Mouse (Mus musculus) heart, embryonic 13.5 days (tissue): ENCODE results near the gene Fgf3. TPM values are rescaled to one million over a fixed set of nuclear protein-coding genes. Genes with fewer than 3 reads are reported as not detected.

Experiments used
- ATAC-seq: fragments of 200-750 bp; cut with Nextera tagmentation; 2 replicates; pipeline ENCODE4 v1.8.0; 2017; ENCODE audit warnings: moderate TSS enrichment; ENCODE audit not compliant: insufficient number of reproducible peaks, low FRiP score, low TSS enrichment; ENCODE audit errors: extremely low read depth
- H3K27ac ChIP-seq: fragments of 300-500 bp; sonication (generic); replicated peaks from 2 replicates; pipeline ENCODE4 v1.5.1; 2015; ENCODE audit warnings: moderate library complexity, mild to moderate bottlenecking, inconsistent platforms
- H3K27me3 ChIP-seq: fragments of 300-500 bp; sonication (generic); replicated peaks from 2 replicates; pipeline ENCODE4 v1.6.1; 2015; ENCODE audit warnings: mild to moderate bottlenecking, inconsistent platforms
- H3K36me3 ChIP-seq: fragments of 300-500 bp; sonication (generic); 2 replicates; pipeline ENCODE4 v1.6.1; 2015; ENCODE audit warnings: mild to moderate bottlenecking, inconsistent platforms
- H3K4me1 ChIP-seq: fragments of 300-500 bp; sonication (generic); 2 replicates; pipeline ENCODE4 v1.6.1; 2015; ENCODE audit warnings: inconsistent platforms
- H3K4me2 ChIP-seq: fragments of 300-500 bp; sonication (generic); 2 replicates; pipeline ENCODE4 v1.6.1; 2015; ENCODE audit warnings: inconsistent platforms, mild to moderate bottlenecking, moderate library complexity
- H3K4me3 ChIP-seq: fragments of 300-500 bp; sonication (generic); 2 replicates; pipeline ENCODE4 v1.5.1; 2015; ENCODE audit warnings: moderate library complexity, mild to moderate bottlenecking, inconsistent platforms
- H3K9ac ChIP-seq: fragments of 300-500 bp; sonication (generic); 2 replicates; pipeline ENCODE4 v1.6.1; 2015; ENCODE audit warnings: inconsistent platforms, mild to moderate bottlenecking, moderate library complexity
- H3K9me3 ChIP-seq: fragments of 300-500 bp; sonication (generic); 2 replicates; pipeline ENCODE4 v1.6.1; 2016; ENCODE audit warnings: inconsistent platforms
- WGBS: fragments of 180-500 bp; shearing (Covaris S2); methylation state at CpG from one replicate; pipeline ENCODE4 v1.1.7; 2015; ENCODE audit warnings: mixed read lengths; 5-methylcytosine and 5-hydroxymethylcytosine counted together
- polyA plus RNA-seq: library from polyadenylated mRNA; unstranded; fragments of >200 nt; fragmentation: Nextera tagmentation; extraction: Ambion mirVana; gene quantifications from 2 replicates; pipeline ENCODE4 v1.2.1, GENCODE M21; 2015

Fgf3 gene
- polyA plus RNA-seq, 1 experiment from 2014 or later: 0.20 TPM

- Histone ChIP-seq H3K9me3 (no peaks in the 10 kb centered on the region), H3K9ac (no peak overlapping the region), H3K27me3 (peaks cover 31% of the 10 kb centered on the region; the same call in 1 of the 2 replicates), H3K4me3 (no peak overlapping the region), H3K4me2 (no peak overlapping the region), H3K36me3 (no peaks in the 10 kb centered on the region), H3K27ac (no peak overlapping the region), H3K4me1 (peaks cover 17% of the 10 kb centered on the region)
- WGBS: 25% methylated on average over 4 of the region's 4 CpGs
- no peak for ATAC-seq
Measured at GRCm38 (mm10) chr7:144811521-144811920, 26.4 kb upstream of the Fgf3 start.

- Histone ChIP-seq H3K4me2 (no peak overlapping the region), H3K9ac (no peak overlapping the region), H3K9me3 (peaks cover 6% of the 10 kb centered on the region; the same call in 1 of the 2 replicates), H3K27me3 (peaks cover 49% of the 10 kb centered on the region), H3K4me1 (no peaks in the 10 kb centered on the region), H3K27ac (no peak overlapping the region), H3K36me3 (no peaks in the 10 kb centered on the region), H3K4me3 (no peak overlapping the region)
- 54% methylated on average over 7 of the region's 7 CpGs for WGBS
- ATAC-seq: no peak
Measured at GRCm38 (mm10) chr7:144821901-144822300, 16.0 kb upstream of the Fgf3 start.

DNA sequence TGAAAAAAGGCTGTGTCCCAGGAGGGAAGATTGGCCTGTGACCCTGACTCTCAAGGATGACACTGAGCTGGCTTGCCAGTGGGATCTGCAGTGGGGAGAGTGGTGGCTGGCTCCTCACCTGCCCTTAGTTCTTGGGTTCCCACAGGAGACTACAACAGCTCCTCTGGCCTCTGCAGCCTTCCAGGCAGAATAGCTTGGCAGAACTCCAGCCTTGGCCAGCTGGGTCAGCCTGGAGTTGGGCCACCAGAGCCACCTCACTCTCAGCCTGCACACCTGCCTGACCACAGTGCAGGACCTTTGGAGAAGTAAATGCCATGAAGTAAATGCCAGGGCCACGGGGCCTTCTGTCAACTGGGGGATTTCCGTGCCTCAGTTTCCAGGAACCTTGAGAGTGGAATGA, 13.9 kb upstream of the Fgf3 start:
- 74% methylated on average over 2 of the region's 2 CpGs for WGBS
- Histone ChIP-seq H3K27me3 (peaks cover 70% of the 10 kb centered on the region), H3K27ac (no peak overlapping the region), H3K4me2 (no peak overlapping the region), H3K4me3 (no peak overlapping the region), H3K9me3 (no peaks in the 10 kb centered on the region), H3K36me3 (no peaks in the 10 kb centered on the region), H3K4me1 (no peaks in the 10 kb centered on the region), H3K9ac (no peak overlapping the region)
- no peak for ATAC-seq

- H3K4me1 ChIP-seq: no peaks in the 10 kb centered on the region
- no peak overlapping the region for H3K27ac ChIP-seq
- H3K4me3 ChIP-seq: no peak overlapping the region
- no peaks in the 10 kb centered on the region for H3K9me3 ChIP-seq
- no peak overlapping the region for H3K9ac ChIP-seq
- no peak for ATAC-seq
- 72% methylated on average over 11 of the region's 11 CpGs for WGBS
- H3K27me3 ChIP-seq: peaks cover 95% of the 10 kb centered on the region
- no peak overlapping the region for H3K4me2 ChIP-seq
- no peaks in the 10 kb centered on the region for H3K36me3 ChIP-seq
Measured at GRCm38 (mm10) chr7:144828369-144828768, 9.5 kb upstream of the Fgf3 start.

GRCm38 (mm10) chr7:144838522-144839503, 930 bp downstream of the Fgf3 start:
- H3K27ac ChIP-seq: no peak overlapping the region
- peak overlapping the region; percentile 17; the same call in 1 of the 2 replicates for H3K9ac ChIP-seq
- ATAC-seq: 0 out of 2 replicates have a peak, but pooled peaks have one; percentile 56
- WGBS: under 1% methylated on average over 94 of the region's 94 CpGs
- peaks cover 19% of the 10 kb centered on the region for H3K4me1 ChIP-seq
- H3K4me2 ChIP-seq: peak overlapping the region; percentile 70
- H3K27me3 ChIP-seq: peaks cover 100% of the 10 kb centered on the region
- no peaks in the 10 kb centered on the region for H3K36me3 ChIP-seq
- H3K9me3 ChIP-seq: no peaks in the 10 kb centered on the region
- H3K4me3 ChIP-seq: peak overlapping the region; percentile 49

GRCm38 (mm10) chr7:144846158-144846557, 8.3 kb downstream of the Fgf3 start:
- Histone ChIP-seq H3K4me2 (no peak overlapping the region), H3K9ac (no peak overlapping the region), H3K27me3 (peaks cover 88% of the 10 kb centered on the region), H3K27ac (no peak overlapping the region), H3K9me3 (no peaks in the 10 kb centered on the region), H3K4me1 (no peaks in the 10 kb centered on the region), H3K36me3 (no peaks in the 10 kb centered on the region), H3K4me3 (no peak overlapping the region)
- ATAC-seq: no peak
- WGBS: 18% methylated on average over 4 of the region's 4 CpGs

DNA sequence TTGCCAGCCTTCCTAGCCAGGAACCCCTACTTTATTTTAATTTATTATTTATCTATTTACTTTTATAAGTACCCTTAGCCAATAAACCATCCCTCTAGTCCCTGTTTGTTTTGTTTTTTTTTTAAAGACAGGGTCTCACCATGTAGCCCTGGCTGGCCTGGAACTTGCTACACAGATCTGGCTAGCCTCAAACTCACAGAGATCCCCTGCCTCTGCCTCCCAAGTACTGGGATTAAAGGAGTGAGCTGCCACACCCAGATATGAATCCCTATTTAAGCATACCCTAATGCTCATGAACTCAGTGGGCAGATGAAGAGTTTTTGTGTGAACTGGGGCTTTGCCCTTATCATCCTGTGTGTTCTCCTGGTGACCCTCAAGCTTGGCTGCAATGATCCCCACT, 9.2 kb downstream of the Fgf3 start, which contains the start of gene Fgf4:
Gene Fgf4 (plus strand): TSS at position 301 of the 400 bp plus-strand sequence.
- no peak within 1 kb of the TSS for H3K9ac ChIP-seq
- ATAC-seq: no peak
- no peak within 1 kb of the TSS for H3K27ac ChIP-seq
- H3K4me3 ChIP-seq: no peak within 1 kb of the TSS
- no peaks in the 10 kb centered on the region for H3K4me1 ChIP-seq
- no peaks in the 10 kb centered on the region for H3K9me3 ChIP-seq
- peaks cover 87% of the 10 kb centered on the region for H3K27me3 ChIP-seq
- H3K4me2 ChIP-seq: no peak within 1 kb of the TSS
- H3K36me3 ChIP-seq: no peaks in the 10 kb centered on the region

DNA sequence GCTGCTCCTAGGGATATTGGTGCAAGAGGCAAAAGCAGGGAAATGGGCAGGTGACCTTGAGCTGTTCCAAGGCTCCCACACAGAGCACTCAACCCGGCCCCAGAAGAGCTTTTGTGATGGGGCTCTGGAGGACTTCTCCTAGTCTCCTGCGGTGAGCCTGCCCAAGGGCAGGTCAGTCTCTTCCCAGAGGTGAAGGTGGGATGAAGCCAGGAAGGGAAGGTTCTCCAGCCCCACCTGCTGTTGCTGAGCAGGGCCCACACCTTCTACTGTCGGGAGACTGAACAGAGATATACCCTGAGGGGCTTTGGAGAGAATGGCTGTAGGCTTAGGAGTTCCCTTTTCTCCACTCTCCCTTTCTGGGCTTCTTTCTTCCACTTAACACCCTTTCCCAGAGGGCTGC, 13.4 kb downstream of the Fgf3 start:
- H3K27ac ChIP-seq: no peak overlapping the region
- no peaks in the 10 kb centered on the region for H3K9me3 ChIP-seq
- no peak overlapping the region for H3K4me2 ChIP-seq
- H3K4me1 ChIP-seq: no peaks in the 10 kb centered on the region
- no peak overlapping the region for H3K9ac ChIP-seq
- no peak overlapping the region for H3K4me3 ChIP-seq
- 48% methylated on average over 3 of the region's 3 CpGs for WGBS
- no peak for ATAC-seq
- no peaks in the 10 kb centered on the region for H3K36me3 ChIP-seq
- peaks cover 81% of the 10 kb centered on the region for H3K27me3 ChIP-seq

- 48% methylated on average over 3 of the region's 3 CpGs for WGBS
- no peak overlapping the region for H3K4me3 ChIP-seq
- no peaks in the 10 kb centered on the region for H3K36me3 ChIP-seq
- H3K4me2 ChIP-seq: no peak overlapping the region
- no peak overlapping the region for H3K9ac ChIP-seq
- H3K27ac ChIP-seq: no peak overlapping the region
- H3K9me3 ChIP-seq: no peaks in the 10 kb centered on the region
- peaks cover 88% of the 10 kb centered on the region for H3K27me3 ChIP-seq
- ATAC-seq: no peak
- no peaks in the 10 kb centered on the region for H3K4me1 ChIP-seq
Measured at GRCm38 (mm10) chr7:144854966-144855365, 17.1 kb downstream of the Fgf3 start.

DNA sequence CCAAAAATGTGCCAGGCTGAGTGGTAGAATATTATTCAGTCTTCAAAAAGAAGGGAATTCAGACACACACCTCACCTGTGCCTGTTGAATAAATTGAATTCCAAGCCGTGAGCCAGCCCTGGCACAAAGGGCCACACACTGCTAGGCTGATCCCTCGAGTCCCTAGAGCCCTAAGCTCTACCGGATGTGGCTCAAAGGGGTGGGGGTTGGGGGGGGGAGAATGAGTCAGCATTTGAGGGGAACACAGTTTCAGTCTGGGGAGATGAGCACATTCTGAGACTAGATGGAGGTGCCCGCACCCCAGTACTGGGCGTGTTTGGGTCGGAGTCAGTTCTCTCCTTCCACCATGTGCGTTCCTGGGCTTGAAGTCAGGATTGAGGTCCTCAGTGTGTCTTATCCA, 19.3 kb downstream of the Fgf3 start:
- H3K4me2 ChIP-seq: no peak overlapping the region
- no peaks in the 10 kb centered on the region for H3K36me3 ChIP-seq
- no peak for ATAC-seq
- WGBS: 78% methylated on average over 7 of the region's 7 CpGs
- H3K9ac ChIP-seq: no peak overlapping the region
- H3K4me1 ChIP-seq: peaks cover 12% of the 10 kb centered on the region
- no peak overlapping the region for H3K27ac ChIP-seq
- peaks cover 91% of the 10 kb centered on the region for H3K27me3 ChIP-seq
- H3K4me3 ChIP-seq: no peak overlapping the region
- H3K9me3 ChIP-seq: no peaks in the 10 kb centered on the region

GRCm38 (mm10) chr7:144857826-144858342, 20.0 kb downstream of the Fgf3 start:
- Histone ChIP-seq H3K27me3 (peaks cover 95% of the 10 kb centered on the region), H3K4me1 (peaks cover 12% of the 10 kb centered on the region), H3K9ac (no peak overlapping the region), H3K4me2 (no peak overlapping the region), H3K36me3 (no peaks in the 10 kb centered on the region), H3K4me3 (no peak overlapping the region), H3K9me3 (no peaks in the 10 kb centered on the region), H3K27ac (no peak overlapping the region)
- ATAC-seq: no peak
- 63% methylated on average over 3 of the region's 3 CpGs for WGBS
